Comparison of ENCODE assay signal across 8 mouse cellular contexts in genomic region chr8:70760775-70761406, GRCm38 (mm10). TPM values are rescaled to one million over a fixed set of nuclear protein-coding genes. Genes with fewer than 3 reads are reported as not detected.
DNase-seq lines count a peak whose midpoint lies in the region; ATAC-seq and TF ChIP-seq lines count a peak whose summit lies in the region.

Mpv17l2 (minus strand) TSS chr8:70760946.

- under 1% methylated on average over 55 of the region's 55 CpGs for WGBS in forebrain, embryonic 16.5 days
- under 1% methylated on average over 55 of the region's 55 CpGs for WGBS in lung, embryonic 14.5 days
- WGBS in olfactory bulb, adult 2 months = under 1% methylated on average over 55 of the region's 55 CpGs
- whole genome bisulfite sequencing in thymus, adult 2 months = under 1% methylated on average over 55 of the region's 55 CpGs

- peak; percentile 96 for DNase-seq in G1E (ENCODE audit: low spot score)
- peak; percentile 93 to 98 for DNase-seq in cerebellum, adult 18-20 months
- peak; percentile 90 to 92 for DNase-seq in heart, postnatal 36 days
- peak; percentile 95 to 99 for DNase-seq in layer of hippocampus, adult 2 months (ENCODE audit: low spot score in 2 of 2)
- peak; percentile 99 for DNase-seq in lung, embryonic 14.5 days
- peak; percentile 96 for DNase-seq in thymus, adult 2 months

- no peaks in the 10 kb centered on the region for H3K27me3 ChIP-seq in G1E (ENCODE audit: insufficient read depth, low read length)
- no peaks in the 10 kb centered on the region for H3K27me3 ChIP-seq in forebrain, embryonic 16.5 days (replicated peaks; ENCODE audit: control insufficient read depth, insufficient read depth, low read length)
- no peaks in the 10 kb centered on the region for H3K27me3 ChIP-seq in lung, embryonic 14.5 days (ENCODE audit: insufficient read depth, low read length)
- no peaks in the 10 kb centered on the region for H3K27me3 ChIP-seq in thymus, adult 2 months (ENCODE audit: control insufficient read depth, insufficient read depth, low read length)

- peak; percentile 85 for ATAC-seq in G1E (ENCODE audit: extremely low read depth, insufficient number of reproducible peaks, low FRiP score, poor library complexity, severe bottlenecking)
- ATAC-seq in forebrain, embryonic 16.5 days = peak; percentile 95
- ATAC-seq in lung, embryonic 14.5 days (ENCODE audit: insufficient read depth) = peak; percentile 96

- peaks cover 72% of the 10 kb centered on the region for H3K36me3 ChIP-seq in G1E (replicated peaks)
- H3K36me3 ChIP-seq in forebrain, embryonic 16.5 days (ENCODE audit: control insufficient read depth, insufficient read depth) = peaks cover 7% of the 10 kb centered on the region; the same call in 1 of the 2 replicates
- H3K36me3 ChIP-seq in lung, embryonic 14.5 days (ENCODE audit: insufficient read depth) = peaks cover 22% of the 10 kb centered on the region; the same call in 1 of the 2 replicates
- H3K36me3 ChIP-seq in thymus, adult 2 months (ENCODE audit: control insufficient read depth, insufficient read depth, low read length) = no peaks in the 10 kb centered on the region

- H3K4me2 ChIP-seq in forebrain, embryonic 16.5 days (ENCODE audit: low read length) = peak within 1 kb of the TSS; percentile 88
- peak within 1 kb of the TSS; percentile 100 for H3K4me2 ChIP-seq in lung, embryonic 14.5 days

- H3K4me1 ChIP-seq in G1E (ENCODE audit: insufficient read depth, low read depth, low read length) = peaks cover 90% of the 10 kb centered on the region
- H3K4me1 ChIP-seq in forebrain, embryonic 16.5 days (replicated peaks; ENCODE audit: control insufficient read depth, insufficient read depth, low read length) = peaks cover 44% of the 10 kb centered on the region
- peaks cover 8% of the 10 kb centered on the region; the same call in 1 of the 2 replicates for H3K4me1 ChIP-seq in lung, embryonic 14.5 days (ENCODE audit: insufficient read depth)
- peaks cover 44% of the 10 kb centered on the region for H3K4me1 ChIP-seq in olfactory bulb, adult 2 months (ENCODE audit: control insufficient read depth, insufficient read depth, low read length)
- peaks cover 17% of the 10 kb centered on the region for H3K4me1 ChIP-seq in thymus, adult 2 months (replicated peaks; ENCODE audit: control insufficient read depth, insufficient read depth, low read length)

- TF ChIP-seq CTCF in G1E (IDR thresholded peaks at IDR 0.05; ENCODE audit: low read depth, low read length) = no peak
- no peak for TF ChIP-seq CTCF in layer of hippocampus, adult 2 months (conservative IDR thresholded peaks at IDR 0.05)
- TF ChIP-seq CTCF in lung, embryonic 14.5 days (IDR thresholded peaks at IDR 0.05; ENCODE audit: low read depth) = no peak
- TF ChIP-seq CTCF in olfactory bulb, adult 2 months (IDR thresholded peaks at IDR 0.05; ENCODE audit: insufficient read depth, low read depth, low read length) = no peak
- peak; percentile 34; the same call in 1 of the 2 replicates for TF ChIP-seq CTCF in thymus, adult 2 months (IDR thresholded peaks at IDR 0.05; ENCODE audit: borderline replicate concordance, control insufficient read depth, extremely low read depth, insufficient read depth, low read length, poor library complexity)

- H3K27ac ChIP-seq in forebrain, embryonic 16.5 days (ENCODE audit: low read length) = peak within 1 kb of the TSS; percentile 81
- H3K27ac ChIP-seq in layer of hippocampus, adult 2 months = peak within 1 kb of the TSS; percentile 94
- H3K27ac ChIP-seq in lung, embryonic 14.5 days (ENCODE audit: low read depth) = peak within 1 kb of the TSS; percentile 73
- H3K27ac ChIP-seq in olfactory bulb, adult 2 months (ENCODE audit: insufficient read depth, low read depth, low read length) = peak within 1 kb of the TSS; percentile 78
- H3K27ac ChIP-seq in thymus, adult 2 months (ENCODE audit: control insufficient read depth, insufficient read depth, low read length) = no peak within 1 kb of the TSS

- intact Hi-C loops in heart, postnatal 36 days (cut with DNase I) = no loop called here

- H3K9ac ChIP-seq in forebrain, embryonic 16.5 days (replicated peaks; ENCODE audit: low read depth, low read length) = peak within 1 kb of the TSS; percentile 77
- H3K9ac ChIP-seq in lung, embryonic 14.5 days = peak within 1 kb of the TSS; percentile 75

- H3K9me3 ChIP-seq in G1E (replicated peaks) = no peaks in the 10 kb centered on the region
- H3K9me3 ChIP-seq in forebrain, embryonic 16.5 days (ENCODE audit: control insufficient read depth, low read length) = no peaks in the 10 kb centered on the region
- H3K9me3 ChIP-seq in lung, embryonic 14.5 days (ENCODE audit: low read depth, low read length) = no peaks in the 10 kb centered on the region

- peak; percentile 79 for TF ChIP-seq POLR2A in olfactory bulb, adult 2 months (IDR thresholded peaks at IDR 0.05; ENCODE audit: insufficient read depth, low read depth, low read length)
- TF ChIP-seq POLR2A in thymus, adult 2 months (IDR thresholded peaks at IDR 0.05; ENCODE audit: control insufficient read depth, extremely low read depth, insufficient read depth, low read length, poor library complexity) = peak; percentile 80

- peak within 1 kb of the TSS; percentile 90 for H3K4me3 ChIP-seq in G1E (ENCODE audit: low read depth, low read length)
- peak within 1 kb of the TSS; percentile 67 for H3K4me3 ChIP-seq in forebrain, embryonic 16.5 days (replicated peaks; ENCODE audit: low read length)
- H3K4me3 ChIP-seq in layer of hippocampus, adult 2 months = peak within 1 kb of the TSS; percentile 92
- H3K4me3 ChIP-seq in lung, embryonic 14.5 days (ENCODE audit: low read depth, low read length) = peak within 1 kb of the TSS; percentile 70
- peak within 1 kb of the TSS; percentile 85 for H3K4me3 ChIP-seq in olfactory bulb, adult 2 months (ENCODE audit: insufficient read depth, low read depth, low read length)
- H3K4me3 ChIP-seq in thymus, adult 2 months (ENCODE audit: control insufficient read depth, insufficient read depth, low read length) = peak within 1 kb of the TSS; percentile 64

RNA-seq across cellular contexts. Expression of gene Mpv17l2, which starts in this region (rescaled TPM):
- total RNA-seq in G1E (2014; fragmentation: Nextera tagmentation) (63.1 and 67.1 TPM in 2 replicates), G1E (2017) (13.5 and 13.9 TPM in 2 replicates)
- polyA plus RNA-seq in G1E (2012) = 89.1 and 101 TPM in 2 replicates
- 49.3 and 49.8 TPM in 2 replicates for polyA plus RNA-seq in forebrain, embryonic 16.5 days (2015; fragmentation: Nextera tagmentation; extraction: Ambion mirVana)
- 10 to 100 TPM; 28.0 to 30.8 TPM for total RNA-seq in heart, postnatal 36 days (2021)
- total RNA-seq in layer of hippocampus, adult 2 months (2021) = 10 to 100 TPM; 36.5 to 42.7 TPM
- polyA plus RNA-seq in lung, embryonic 14.5 days (2014; fragmentation: Nextera tagmentation; extraction: Ambion mirVana) = 27.9 and 29.4 TPM in 2 replicates
- polyA plus RNA-seq in olfactory bulb, adult 2 months (2012; ENCODE audit: insufficient read depth, insufficient read length, low replicate concordance, missing spikeins) = not detected in 2 replicates
- 72.9 and 103 TPM in 2 replicates for polyA plus RNA-seq in thymus, adult 2 months (2012; rRNA removed)

Comparison
In these comparisons a context has a peak if more than half of its experiments do, and no peak if none do; other contexts are left out.
1. RNA of gene Mpv17l2 (polyA plus RNA-seq): 89.1 to 101 TPM in G1E, 72.9 to 103 TPM in thymus, adult 2 months, 49.3 to 49.8 TPM in forebrain, embryonic 16.5 days and 27.9 to 29.4 TPM in lung, embryonic 14.5 days; not detected in olfactory bulb, adult 2 months; every median in the first group is over 10 times any median in the second.
2. Peak in every context shown above with its lines, with median percentiles within 50 percentile points of each other: ATAC-seq, DNase-seq and H3K4me3 ChIP-seq.